Mouse (Mus musculus) C2C12 (cell line): ENCODE data around the gene Sema7a.

Experiments used
- CTCF ChIP-seq: IDR thresholded peaks from one replicate; pipeline ENCODE4 v1.5.1; 2011; ENCODE audit not compliant: control insufficient read depth, insufficient read depth, insufficient read length
- MAX ChIP-seq: IDR thresholded peaks from one replicate; pipeline ENCODE4 v1.6.1; 2011; ENCODE audit warnings: mild to moderate bottlenecking, control low read depth
- USF1 ChIP-seq: IDR thresholded peaks from one replicate; pipeline ENCODE4 v1.6.1; 2011; ENCODE audit warnings: low read depth, mild to moderate bottlenecking, control low read depth, moderate library complexity

DNA sequence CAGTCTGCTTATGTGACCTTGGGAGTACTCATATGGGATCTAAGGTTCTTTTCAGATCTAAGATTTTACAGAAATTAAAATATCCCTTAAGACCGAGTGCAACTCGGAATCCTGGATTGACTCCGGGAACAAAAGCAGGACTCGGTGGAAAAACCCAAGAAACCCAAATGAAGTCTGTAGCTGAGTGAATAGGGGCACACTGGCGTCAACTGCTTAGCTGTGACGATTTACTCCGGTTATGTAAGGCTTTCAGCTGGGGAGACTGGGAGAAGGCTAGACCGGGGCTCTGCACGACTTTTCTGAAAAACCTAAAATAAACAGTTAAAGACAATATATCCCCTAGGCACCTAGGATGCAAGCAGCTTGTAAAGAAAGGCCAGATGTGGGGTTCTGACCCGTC, 19.5 kb downstream of the Sema7a start:
- TF ChIP-seq CTCF (no peak), MAX (no peak), USF1 (no peak)
